Mouse (Mus musculus): ENCODE results near the gene Hoxa7.

DNA sequence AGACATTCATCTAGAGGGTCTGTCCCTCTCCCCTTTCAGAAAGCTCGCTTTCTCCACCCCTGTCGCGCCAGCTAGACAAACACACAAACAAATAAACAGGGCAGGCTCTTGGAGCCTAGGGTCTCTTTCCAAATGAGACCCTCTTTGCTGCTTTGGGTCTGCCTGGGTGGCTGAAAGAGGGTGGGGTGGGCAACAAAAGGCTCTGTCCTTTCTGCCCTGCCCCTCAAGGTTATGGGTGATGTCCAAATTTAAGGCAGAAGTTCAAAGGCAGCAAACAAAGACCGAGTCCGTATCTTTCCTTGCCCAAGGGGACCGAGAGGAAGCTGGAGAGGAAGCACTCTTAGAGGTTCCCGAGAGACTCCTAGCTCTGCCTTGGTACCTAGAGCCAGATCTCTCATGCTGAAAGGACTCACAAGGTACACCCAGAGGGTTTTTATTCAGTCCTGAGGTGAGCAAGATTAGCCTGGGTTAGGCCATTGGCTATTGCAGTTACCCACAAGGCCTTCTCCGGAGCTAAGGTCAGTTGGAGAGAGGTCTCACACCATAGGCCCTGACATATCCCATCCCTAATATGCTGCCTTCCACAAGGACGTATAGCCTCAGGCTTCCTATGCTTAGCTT lies 19.5 kb upstream of the Hoxa7 start:
- TF ChIP-seq POLR2A (IDR thresholded peaks at IDR 0.05; ENCODE audit: low read depth, low read length) (no peak), CTCF (IDR thresholded peaks at IDR 0.05; ENCODE audit: extremely low read depth, insufficient read length, insufficient replicate concordance, low read depth, low read length) (no peak)

Measured in small intestine, adult 2 months (tissue).